Mouse (Mus musculus): ENCODE results near the gene Hoxc5. TPM values are rescaled to one million over a fixed set of nuclear protein-coding genes. Genes with fewer than 3 reads are reported as not detected.
A peak's percentile ranks its signal among the peaks of the same experiment; 100 is the strongest.

Gene Hoxc5
- polyA plus RNA-seq, 1 experiment from 2014 or later = 4.8 TPM

GRCm38 (mm10) chr15:102998608-102999182, 31.5 kb downstream of the Hoxc5 start:
- Histone ChIP-seq H3K4me3 (replicated peaks) (peak overlapping the region; percentile 58), H3K27ac (peak overlapping the region; percentile 96), H3K9ac (peak overlapping the region; percentile 80), H3K36me3 (no peaks in the 10 kb centered on the region), H3K4me2 (peak overlapping the region; percentile 78), H3K9me3 (replicated peaks) (no peaks in the 10 kb centered on the region), H3K4me1 (peaks cover 77% of the 10 kb centered on the region), H3K27me3 (peaks cover 60% of the 10 kb centered on the region)
- under 1% methylated on average over 19 of the region's 19 CpGs for WGBS
- peak; percentile 59 for ATAC-seq (replicated peaks; ENCODE audit: low FRiP score)

- peak; percentile 86 for ATAC-seq (replicated peaks; ENCODE audit: low FRiP score)
- peak overlapping the region; percentile 80 for H3K9ac ChIP-seq
Observed at GRCm38 (mm10) chr15:102999183-102999831, 32.1 kb downstream of the Hoxc5 start.

GRCm38 (mm10) chr15:102999955-103000354, 32.7 kb downstream of the Hoxc5 start:
- peaks cover 64% of the 10 kb centered on the region for H3K27me3 ChIP-seq
- ATAC-seq (replicated peaks; ENCODE audit: low FRiP score) = peak; percentile 16; the same call in 1 of the 2 replicates
- no peaks in the 10 kb centered on the region for H3K36me3 ChIP-seq
- peak overlapping the region; percentile 78 for H3K4me2 ChIP-seq
- H3K9me3 ChIP-seq (replicated peaks) = no peaks in the 10 kb centered on the region
- peak overlapping the region; percentile 58 for H3K4me3 ChIP-seq (replicated peaks)
- peak overlapping the region; percentile 96 for H3K27ac ChIP-seq
- peaks cover 84% of the 10 kb centered on the region for H3K4me1 ChIP-seq
- peak overlapping the region; percentile 80 for H3K9ac ChIP-seq
- 3% methylated on average over 9 of the region's 11 CpGs for WGBS

More at GRCm38 (mm10) chr15:102999183-102999831, 32.1 kb downstream of the Hoxc5 start:
- peak overlapping the region; percentile 96 for H3K27ac ChIP-seq
- peak overlapping the region; percentile 58 for H3K4me3 ChIP-seq (replicated peaks)
- no peaks in the 10 kb centered on the region for H3K36me3 ChIP-seq
- under 1% methylated on average over 25 of the region's 33 CpGs for WGBS
- no peaks in the 10 kb centered on the region for H3K9me3 ChIP-seq (replicated peaks)
- H3K4me1 ChIP-seq = peaks cover 83% of the 10 kb centered on the region
- peak overlapping the region; percentile 78 for H3K4me2 ChIP-seq
- peaks cover 64% of the 10 kb centered on the region for H3K27me3 ChIP-seq

- peaks cover 85% of the 10 kb centered on the region for H3K4me1 ChIP-seq
- H3K27ac ChIP-seq = peak overlapping the region; percentile 96
- no peak for ATAC-seq (replicated peaks; ENCODE audit: low FRiP score)
Observed at GRCm38 (mm10) chr15:103000501-103000901, 33.3 kb downstream of the Hoxc5 start.

GRCm38 (mm10) chr15:103001370-103001769, 34.1 kb downstream of the Hoxc5 start:
- Histone ChIP-seq H3K4me1 (peaks cover 85% of the 10 kb centered on the region), H3K36me3 (no peaks in the 10 kb centered on the region), H3K27ac (peak overlapping the region; percentile 96), H3K27me3 (peaks cover 69% of the 10 kb centered on the region), H3K9me3 (replicated peaks) (no peaks in the 10 kb centered on the region), H3K4me3 (replicated peaks) (peak overlapping the region; percentile 58), H3K9ac (peak overlapping the region; percentile 80), H3K4me2 (peak overlapping the region; percentile 78)
- WGBS = 21% methylated on average over 2 of the region's 2 CpGs
- ATAC-seq (replicated peaks; ENCODE audit: low FRiP score) = no peak

More at GRCm38 (mm10) chr15:103000501-103000901, 33.3 kb downstream of the Hoxc5 start:
- peak overlapping the region; percentile 78 for H3K4me2 ChIP-seq
- 2% methylated on average over 24 of the region's 24 CpGs for WGBS
- H3K27me3 ChIP-seq = peaks cover 64% of the 10 kb centered on the region
- H3K9me3 ChIP-seq (replicated peaks) = no peaks in the 10 kb centered on the region
- H3K4me3 ChIP-seq (replicated peaks) = peak overlapping the region; percentile 58
- H3K9ac ChIP-seq = peak overlapping the region; percentile 80
- no peaks in the 10 kb centered on the region for H3K36me3 ChIP-seq

GRCm38 (mm10) chr15:103002156-103002555, 34.9 kb downstream of the Hoxc5 start:
- ATAC-seq (replicated peaks; ENCODE audit: low FRiP score) = no peak
- Histone ChIP-seq H3K36me3 (no peaks in the 10 kb centered on the region), H3K27me3 (peaks cover 71% of the 10 kb centered on the region), H3K4me2 (peak overlapping the region; percentile 78), H3K9ac (peak overlapping the region; percentile 80; the same call in 1 of the 2 replicates), H3K27ac (peak overlapping the region; percentile 72), H3K4me3 (replicated peaks) (peak overlapping the region; percentile 58), H3K9me3 (replicated peaks) (no peaks in the 10 kb centered on the region), H3K4me1 (peaks cover 86% of the 10 kb centered on the region)
- WGBS = 21% methylated on average over 4 of the region's 4 CpGs

- Histone ChIP-seq H3K36me3 (no peaks in the 10 kb centered on the region), H3K27ac (peak overlapping the region; percentile 72), H3K4me1 (peaks cover 92% of the 10 kb centered on the region), H3K4me3 (replicated peaks) (peak overlapping the region; percentile 58), H3K9me3 (replicated peaks) (no peaks in the 10 kb centered on the region), H3K4me2 (peak overlapping the region; percentile 78), H3K27me3 (peaks cover 76% of the 10 kb centered on the region), H3K9ac (0 out of 2 replicates have a peak overlapping the region, but pooled peaks have one; percentile 80)
- WGBS = 16% methylated on average over 13 of the region's 13 CpGs
- no peak for ATAC-seq (replicated peaks; ENCODE audit: low FRiP score)
Observed at GRCm38 (mm10) chr15:103002821-103003448, 35.7 kb downstream of the Hoxc5 start.

GRCm38 (mm10) chr15:103005308-103005707, 38.1 kb downstream of the Hoxc5 start:
- Histone ChIP-seq H3K4me2 (peak overlapping the region; percentile 55), H3K9me3 (replicated peaks) (no peaks in the 10 kb centered on the region), H3K27me3 (peaks cover 73% of the 10 kb centered on the region), H3K27ac (peak overlapping the region; percentile 92), H3K36me3 (no peaks in the 10 kb centered on the region), H3K9ac (peak overlapping the region; percentile 34), H3K4me3 (replicated peaks) (peak overlapping the region; percentile 22), H3K4me1 (peaks cover 99% of the 10 kb centered on the region)
- 3% methylated on average over 17 of the region's 17 CpGs for WGBS
- ATAC-seq (replicated peaks; ENCODE audit: low FRiP score) = no peak

GRCm38 (mm10) chr15:103005797-103006196, 38.6 kb downstream of the Hoxc5 start:
- Histone ChIP-seq H3K4me1 (peaks cover 99% of the 10 kb centered on the region), H3K4me2 (peak overlapping the region; percentile 55), H3K9ac (peak overlapping the region; percentile 34), H3K27me3 (peaks cover 75% of the 10 kb centered on the region), H3K27ac (peak overlapping the region; percentile 92), H3K36me3 (no peaks in the 10 kb centered on the region), H3K9me3 (replicated peaks) (no peaks in the 10 kb centered on the region), H3K4me3 (replicated peaks) (peak overlapping the region; percentile 22)
- ATAC-seq (replicated peaks; ENCODE audit: low FRiP score) = no peak
- 14% methylated on average over 5 of the region's 5 CpGs for WGBS

- Histone ChIP-seq H3K27me3 (peaks cover 75% of the 10 kb centered on the region), H3K27ac (peak overlapping the region; percentile 92), H3K4me3 (replicated peaks) (peak overlapping the region; percentile 22; the same call in 1 of the 2 replicates), H3K36me3 (no peaks in the 10 kb centered on the region), H3K9ac (0 out of 2 replicates have a peak overlapping the region, but pooled peaks have one; percentile 34), H3K4me1 (peaks cover 99% of the 10 kb centered on the region), H3K9me3 (replicated peaks) (no peaks in the 10 kb centered on the region), H3K4me2 (peak overlapping the region; percentile 55)
- no peak for ATAC-seq (replicated peaks; ENCODE audit: low FRiP score)
- WGBS = 16% methylated on average over 1 of the region's 1 CpGs
Observed at GRCm38 (mm10) chr15:103006326-103006725, 39.1 kb downstream of the Hoxc5 start.

- peak overlapping the region; percentile 55 for H3K4me2 ChIP-seq
- 2% methylated on average over 27 of the region's 27 CpGs for WGBS
- H3K9ac ChIP-seq = peak overlapping the region; percentile 51
- no peaks in the 10 kb centered on the region for H3K36me3 ChIP-seq
- H3K9me3 ChIP-seq (replicated peaks) = no peaks in the 10 kb centered on the region
- peaks cover 78% of the 10 kb centered on the region for H3K27me3 ChIP-seq
- H3K27ac ChIP-seq = peak overlapping the region; percentile 92
- no peak for ATAC-seq (replicated peaks; ENCODE audit: low FRiP score)
- H3K4me3 ChIP-seq (replicated peaks) = peak overlapping the region; percentile 35
- H3K4me1 ChIP-seq = peaks cover 95% of the 10 kb centered on the region
Observed at GRCm38 (mm10) chr15:103009265-103010111, 42.2 kb downstream of the Hoxc5 start.
